Mouse (Mus musculus) CD4-positive, CD25-positive, alpha-beta regulatory T cell (primary cell): ENCODE data around the gene Ube4a. TPM values are rescaled to one million over a fixed set of nuclear protein-coding genes. Genes with fewer than 3 reads are reported as not detected.

Experiments used
- polyA plus RNA-seq: library from polyadenylated mRNA; unstranded; fragments of 100-300 nt; shearing (Covaris generic); gene quantifications from one replicate; pipeline ENCODE4 v1.2.1, GENCODE M21; 2017

The Ube4a gene
- 47.2 TPM for polyA plus RNA-seq

GRCm38 (mm10) chr9:44965126-44965832 is at the start of gene Ube4a:
Gene Ube4a, minus strand, starts transcription at chr9:44965600.

GRCm38 (mm10) chr9:45009180-45010078 is 44.0 kb upstream of the Ube4a start, which contains the start of gene Cd3e:
Gene Cd3e, minus strand, starts transcription at chr9:45009627.

GRCm38 (mm10) chr9:44981676-44982075 is 16.3 kb upstream of the Ube4a start, which contains the start of gene Cd3d:
Gene Cd3d, plus strand, starts transcription at chr9:44981786.

GRCm38 (mm10) chr9:44980242-44980641 is 14.8 kb upstream of the Ube4a start, which contains the start of gene Cd3g:
Gene Cd3g, minus strand, starts transcription at chr9:44980431.

GRCm38 (mm10) chr9:44920374-44921122 is 44.9 kb downstream of the Ube4a start, which contains the start of gene Atp5l:
Gene Atp5l, minus strand, starts transcription at chr9:44920742.

GRCm38 (mm10) chr9:44881221-44881871 is 84.1 kb downstream of the Ube4a start, which contains the start of gene Kmt2a:
Gene Kmt2a, minus strand, starts transcription at chr9:44881296.

Other genes with a start within 250 kb of the Ube4a start
- gene Phldb1, start 230.4 kb downstream of the Ube4a start, polyA plus RNA-seq = 0.72 TPM
- 158 TPM for gene Arcn1, start 197.8 kb downstream of the Ube4a start, polyA plus RNA-seq
- 54.0 TPM for gene Ift46, start 197.7 kb downstream of the Ube4a start, polyA plus RNA-seq
- 0.20 TPM for gene Tmem25, start 166.3 kb downstream of the Ube4a start, polyA plus RNA-seq
- not detected for gene Ttc36, start 162.5 kb downstream of the Ube4a start, polyA plus RNA-seq
- gene Kmt2a, start 84.3 kb downstream of the Ube4a start, polyA plus RNA-seq = 96.1 TPM
- gene Atp5l, start 44.9 kb downstream of the Ube4a start, polyA plus RNA-seq = 336 TPM
- gene Cd3g, start 14.8 kb upstream of the Ube4a start, polyA plus RNA-seq = 1,221 TPM
- gene Cd3d, start 16.2 kb upstream of the Ube4a start, polyA plus RNA-seq = 831 TPM
- 1,336 TPM for gene Cd3e, start 44.0 kb upstream of the Ube4a start, polyA plus RNA-seq
- gene Mpzl2, start 74.2 kb upstream of the Ube4a start, polyA plus RNA-seq = not detected
- 13.5 TPM for gene Mpzl3, start 89.6 kb upstream of the Ube4a start, polyA plus RNA-seq
- 8.0 TPM for gene Jaml, start 113.6 kb upstream of the Ube4a start, polyA plus RNA-seq
- gene Scn2b, start 152.2 kb upstream of the Ube4a start, polyA plus RNA-seq = 0.12 TPM
- 0.14 TPM for gene Scn4b, start 172.8 kb upstream of the Ube4a start, polyA plus RNA-seq
- 1.2 TPM for gene BC049352, start 216.4 kb upstream of the Ube4a start, polyA plus RNA-seq
- not detected for gene Tmprss4, start 238.5 kb upstream of the Ube4a start, polyA plus RNA-seq